Mouse (Mus musculus): ENCODE measurements around the gene Mettl5. TPM values are rescaled to one million over a fixed set of nuclear protein-coding genes. Genes with fewer than 3 reads are reported as not detected.
A peak's percentile ranks its signal among the peaks of the same experiment; 100 is the strongest.

The Mettl5 gene
- polyA plus RNA-seq, 1 experiment from 2014 or later, result 31.8 TPM

GRCm38 (mm10) chr2:69849215-69849614, 36.2 kb downstream of the Mettl5 start:
- H3K4me1 ChIP-seq (replicated peaks), result no peaks in the 10 kb centered on the region
- H3K4me2 ChIP-seq, result no peak overlapping the region
- no peak overlapping the region for H3K9ac ChIP-seq
- WGBS, result 64% methylated on average over 6 of the region's 6 CpGs
- H3K36me3 ChIP-seq, result no peaks in the 10 kb centered on the region
- no peak overlapping the region for H3K4me3 ChIP-seq
- H3K27me3 ChIP-seq, result no peaks in the 10 kb centered on the region
- no peaks in the 10 kb centered on the region for H3K9me3 ChIP-seq
- no peak for ATAC-seq (ENCODE audit: low FRiP score, low read depth)
- H3K27ac ChIP-seq (replicated peaks), result no peak overlapping the region

DNA sequence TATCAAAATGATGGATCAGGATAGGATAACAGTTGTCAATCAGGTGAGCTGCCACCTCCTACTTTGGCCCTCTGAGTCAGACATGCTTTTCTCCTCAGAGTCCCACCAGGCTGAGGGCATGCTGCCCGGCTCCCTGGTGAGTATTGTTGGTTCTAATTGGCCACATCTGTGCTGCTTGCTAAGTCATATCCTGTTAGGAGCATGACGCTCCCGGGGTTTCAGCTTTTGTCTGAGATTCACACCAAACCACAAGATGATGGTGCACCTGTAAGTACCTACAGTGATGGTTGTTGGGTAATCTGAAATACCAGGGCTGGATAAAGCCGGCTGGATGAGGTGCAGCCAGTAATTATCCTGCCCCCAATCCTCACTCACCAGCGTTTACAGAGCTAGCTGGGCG, 45.2 kb downstream of the Mettl5 start:
- Histone ChIP-seq H3K4me3 (no peak overlapping the region), H3K4me2 (no peak overlapping the region), H3K27me3 (no peaks in the 10 kb centered on the region), H3K36me3 (peaks cover 20% of the 10 kb centered on the region), H3K4me1 (replicated peaks) (no peaks in the 10 kb centered on the region), H3K9me3 (no peaks in the 10 kb centered on the region), H3K9ac (no peak overlapping the region), H3K27ac (replicated peaks) (no peak overlapping the region)
- WGBS, result 39% methylated on average over 6 of the region's 6 CpGs
- no peak for ATAC-seq (ENCODE audit: low FRiP score, low read depth)

GRCm38 (mm10) chr2:69838707-69839106, 46.7 kb downstream of the Mettl5 start:
- no peaks in the 10 kb centered on the region for H3K4me1 ChIP-seq (replicated peaks)
- H3K27me3 ChIP-seq, result no peaks in the 10 kb centered on the region
- ATAC-seq (ENCODE audit: low FRiP score, low read depth), result no peak
- H3K27ac ChIP-seq (replicated peaks), result no peak overlapping the region
- no peaks in the 10 kb centered on the region for H3K9me3 ChIP-seq
- no peak overlapping the region for H3K4me3 ChIP-seq
- no peak overlapping the region for H3K4me2 ChIP-seq
- H3K36me3 ChIP-seq, result peaks cover 31% of the 10 kb centered on the region
- no peak overlapping the region for H3K9ac ChIP-seq

DNA sequence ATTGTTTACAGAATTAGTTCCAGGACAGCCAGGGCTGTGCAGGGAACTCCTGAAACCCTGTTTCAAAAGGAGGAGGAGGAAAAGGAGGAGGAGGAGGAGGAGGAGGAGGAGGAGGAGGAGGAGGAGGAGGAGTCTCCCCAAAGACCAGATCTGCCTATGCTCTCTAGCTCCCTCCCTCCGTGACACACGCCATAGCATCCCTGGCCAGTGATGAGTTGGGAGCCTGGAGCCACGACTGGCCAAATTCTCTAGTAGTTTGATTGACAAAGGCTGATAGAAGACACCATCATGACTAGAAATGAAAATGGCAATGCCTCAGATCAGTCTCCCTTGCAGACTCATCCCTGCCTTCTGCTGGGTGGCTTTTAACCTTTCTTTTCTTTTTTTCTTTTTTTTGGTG, 47.4 kb downstream of the Mettl5 start:
- no peak overlapping the region for H3K4me2 ChIP-seq
- no peak overlapping the region for H3K27ac ChIP-seq (replicated peaks)
- no peak for ATAC-seq (ENCODE audit: low FRiP score, low read depth)
- H3K4me3 ChIP-seq, result no peak overlapping the region
- H3K4me1 ChIP-seq (replicated peaks), result no peaks in the 10 kb centered on the region
- no peaks in the 10 kb centered on the region for H3K9me3 ChIP-seq
- WGBS, result 39% methylated on average over 3 of the region's 3 CpGs
- no peak overlapping the region for H3K9ac ChIP-seq
- H3K36me3 ChIP-seq, result peaks cover 38% of the 10 kb centered on the region
- no peaks in the 10 kb centered on the region for H3K27me3 ChIP-seq

DNA sequence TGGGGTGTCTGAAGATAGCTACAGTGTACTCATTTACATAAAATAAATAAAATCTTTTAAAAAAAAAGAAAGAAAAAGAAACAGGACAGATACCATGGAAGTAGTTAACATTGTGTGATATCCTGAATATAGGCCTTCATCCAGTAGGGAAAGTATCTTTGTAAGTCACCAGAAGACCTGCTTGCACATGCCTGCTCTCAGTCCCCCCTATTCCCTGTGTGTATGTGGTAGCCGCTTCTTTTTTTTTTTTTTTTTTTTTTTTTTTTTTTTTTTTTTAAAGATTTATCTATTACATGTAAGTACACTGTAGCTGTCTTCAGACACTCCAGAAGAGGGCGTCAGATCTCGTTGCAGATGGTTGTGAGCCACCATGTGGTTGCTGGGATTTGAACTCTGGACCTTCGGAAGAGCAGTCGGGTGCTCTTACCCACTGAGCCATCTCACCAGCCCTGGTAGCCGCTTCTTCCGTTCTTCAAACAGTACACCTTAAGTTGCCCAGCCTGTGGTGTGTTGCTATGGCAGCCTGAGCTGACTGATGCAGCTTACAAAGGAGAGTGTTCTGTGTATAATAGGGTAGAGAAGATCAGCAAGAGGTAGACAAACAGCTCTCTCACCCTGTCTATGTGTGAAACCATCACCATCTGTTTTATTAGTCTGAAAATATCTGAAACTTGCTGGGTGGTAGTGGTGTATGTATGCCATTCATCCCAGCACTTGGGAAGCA, 48.0 kb downstream of the Mettl5 start:
- no peak overlapping the region for H3K4me2 ChIP-seq
- no peaks in the 10 kb centered on the region for H3K27me3 ChIP-seq
- no peak for ATAC-seq (ENCODE audit: low FRiP score, low read depth)
- no peak overlapping the region for H3K9ac ChIP-seq
- peaks cover 41% of the 10 kb centered on the region for H3K36me3 ChIP-seq
- no peaks in the 10 kb centered on the region for H3K9me3 ChIP-seq
- no peaks in the 10 kb centered on the region for H3K4me1 ChIP-seq (replicated peaks)
- H3K27ac ChIP-seq (replicated peaks), result no peak overlapping the region
- WGBS, result 77% methylated on average over 7 of the region's 7 CpGs
- no peak overlapping the region for H3K4me3 ChIP-seq

GRCm38 (mm10) chr2:69830116-69830515, 55.3 kb downstream of the Mettl5 start:
- Histone ChIP-seq H3K4me3 (no peak overlapping the region), H3K9me3 (no peaks in the 10 kb centered on the region), H3K4me1 (replicated peaks) (peaks cover 22% of the 10 kb centered on the region), H3K36me3 (peaks cover 55% of the 10 kb centered on the region), H3K27me3 (no peaks in the 10 kb centered on the region), H3K4me2 (no peak overlapping the region), H3K27ac (replicated peaks) (no peak overlapping the region), H3K9ac (no peak overlapping the region)
- 92% methylated on average over 8 of the region's 8 CpGs for WGBS
- ATAC-seq (ENCODE audit: low FRiP score, low read depth), result no peak

- Histone ChIP-seq H3K27me3 (no peaks in the 10 kb centered on the region), H3K4me1 (replicated peaks) (peaks cover 27% of the 10 kb centered on the region), H3K27ac (replicated peaks) (no peak overlapping the region), H3K4me2 (no peak overlapping the region), H3K4me3 (no peak overlapping the region), H3K36me3 (peaks cover 52% of the 10 kb centered on the region), H3K9me3 (no peaks in the 10 kb centered on the region), H3K9ac (no peak overlapping the region)
- WGBS, result 87% methylated on average over 2 of the region's 2 CpGs
- no peak for ATAC-seq (ENCODE audit: low FRiP score, low read depth)
Observed at GRCm38 (mm10) chr2:69829680-69830079, 55.7 kb downstream of the Mettl5 start.

DNA sequence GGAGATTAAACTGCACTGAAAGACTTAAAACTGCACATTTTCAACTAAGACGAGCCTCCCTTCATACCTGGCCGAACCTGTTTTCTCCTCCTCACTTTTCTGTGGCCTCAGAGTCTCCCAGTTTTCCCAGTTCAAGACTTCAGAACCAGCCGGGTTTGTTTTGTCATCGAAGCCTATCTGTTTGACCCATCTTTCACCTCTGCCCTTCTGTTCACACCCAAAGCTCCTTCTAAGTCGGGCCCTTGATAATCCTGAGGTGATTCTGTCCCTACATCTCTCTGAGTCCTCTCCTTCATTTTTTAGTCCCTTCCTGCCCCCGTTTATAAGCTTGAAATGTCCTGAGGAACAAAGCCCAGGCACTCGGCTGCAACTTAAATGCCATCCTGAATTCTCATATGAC, 57.4 kb downstream of the Mettl5 start:
- Histone ChIP-seq H3K4me1 (replicated peaks) (peaks cover 38% of the 10 kb centered on the region), H3K9ac (no peak overlapping the region), H3K9me3 (no peaks in the 10 kb centered on the region), H3K27me3 (no peaks in the 10 kb centered on the region), H3K4me2 (no peak overlapping the region), H3K4me3 (no peak overlapping the region), H3K36me3 (peaks cover 37% of the 10 kb centered on the region), H3K27ac (replicated peaks) (no peak overlapping the region)
- 56% methylated on average over 7 of the region's 7 CpGs for WGBS
- no peak for ATAC-seq (ENCODE audit: low FRiP score, low read depth)

- no peaks in the 10 kb centered on the region for H3K27me3 ChIP-seq
- H3K4me3 ChIP-seq, result no peak overlapping the region
- H3K9me3 ChIP-seq, result no peaks in the 10 kb centered on the region
- no peak for ATAC-seq (ENCODE audit: low FRiP score, low read depth)
- 45% methylated on average over 2 of the region's 2 CpGs for WGBS
- peak overlapping the region; percentile 64 for H3K27ac ChIP-seq (replicated peaks)
- no peak overlapping the region for H3K9ac ChIP-seq
- peaks cover 29% of the 10 kb centered on the region for H3K36me3 ChIP-seq
- H3K4me1 ChIP-seq (replicated peaks), result peaks cover 47% of the 10 kb centered on the region
- H3K4me2 ChIP-seq, result peak overlapping the region; percentile 13
Observed at GRCm38 (mm10) chr2:69826380-69826779, 59.0 kb downstream of the Mettl5 start.

DNA sequence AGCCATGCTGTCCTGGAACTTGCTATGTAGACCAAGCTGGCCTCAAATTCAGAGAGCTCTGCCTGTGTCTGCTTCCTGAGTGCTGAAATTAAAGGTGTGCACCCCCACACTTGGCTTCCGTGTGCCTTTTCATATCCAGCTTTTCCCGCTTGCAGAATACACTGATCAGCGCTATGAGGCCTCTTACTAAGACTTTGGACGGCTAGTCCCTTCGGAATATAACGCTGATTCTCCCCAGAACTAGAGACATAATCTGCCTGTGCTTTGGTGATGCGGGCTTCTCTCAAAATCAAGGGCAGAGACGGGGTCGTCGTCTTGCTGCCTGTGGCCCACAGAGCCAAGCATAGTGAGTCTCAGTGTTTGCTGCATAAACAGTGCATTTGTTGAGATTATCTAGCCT, 59.5 kb downstream of the Mettl5 start:
- Histone ChIP-seq H3K27me3 (no peaks in the 10 kb centered on the region), H3K4me2 (0 out of 2 replicates have a peak overlapping the region, but pooled peaks have one; percentile 13), H3K36me3 (peaks cover 25% of the 10 kb centered on the region), H3K9me3 (no peaks in the 10 kb centered on the region), H3K9ac (no peak overlapping the region), H3K4me3 (no peak overlapping the region), H3K4me1 (replicated peaks) (peaks cover 47% of the 10 kb centered on the region), H3K27ac (replicated peaks) (peak overlapping the region; percentile 64)
- WGBS, result 78% methylated on average over 10 of the region's 10 CpGs
- no peak for ATAC-seq (ENCODE audit: low FRiP score, low read depth)

DNA sequence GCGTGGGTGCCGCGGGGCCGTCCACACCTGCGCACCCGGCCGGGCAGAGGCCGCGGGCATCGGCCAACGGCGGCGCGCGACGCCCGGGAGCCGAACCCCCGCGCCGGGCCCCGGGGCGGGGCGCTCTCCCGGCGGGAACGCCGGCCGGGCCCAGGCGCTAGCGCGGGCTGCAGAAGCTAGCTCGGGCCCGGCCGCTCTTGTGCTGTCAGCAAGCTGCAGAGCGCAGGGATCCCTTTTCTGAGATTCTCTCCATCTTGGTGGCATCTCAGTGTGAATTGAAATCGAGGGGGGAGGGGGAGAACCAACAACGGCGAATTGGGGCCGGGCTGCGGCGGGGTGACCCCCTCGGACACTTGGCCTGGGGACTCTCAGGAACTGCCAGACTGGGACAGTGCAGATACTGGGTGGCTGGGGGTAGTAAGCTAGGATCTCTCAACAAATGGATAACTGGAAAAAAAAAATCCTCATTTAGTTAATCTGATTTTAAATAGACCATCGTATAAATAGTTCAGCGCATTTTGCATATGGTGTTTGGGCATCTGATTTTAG, 62.2 kb downstream of the Mettl5 start:
- peak overlapping the region; percentile 83 for H3K4me2 ChIP-seq
- WGBS, result 3% methylated on average over 19 of the region's 45 CpGs

DNA sequence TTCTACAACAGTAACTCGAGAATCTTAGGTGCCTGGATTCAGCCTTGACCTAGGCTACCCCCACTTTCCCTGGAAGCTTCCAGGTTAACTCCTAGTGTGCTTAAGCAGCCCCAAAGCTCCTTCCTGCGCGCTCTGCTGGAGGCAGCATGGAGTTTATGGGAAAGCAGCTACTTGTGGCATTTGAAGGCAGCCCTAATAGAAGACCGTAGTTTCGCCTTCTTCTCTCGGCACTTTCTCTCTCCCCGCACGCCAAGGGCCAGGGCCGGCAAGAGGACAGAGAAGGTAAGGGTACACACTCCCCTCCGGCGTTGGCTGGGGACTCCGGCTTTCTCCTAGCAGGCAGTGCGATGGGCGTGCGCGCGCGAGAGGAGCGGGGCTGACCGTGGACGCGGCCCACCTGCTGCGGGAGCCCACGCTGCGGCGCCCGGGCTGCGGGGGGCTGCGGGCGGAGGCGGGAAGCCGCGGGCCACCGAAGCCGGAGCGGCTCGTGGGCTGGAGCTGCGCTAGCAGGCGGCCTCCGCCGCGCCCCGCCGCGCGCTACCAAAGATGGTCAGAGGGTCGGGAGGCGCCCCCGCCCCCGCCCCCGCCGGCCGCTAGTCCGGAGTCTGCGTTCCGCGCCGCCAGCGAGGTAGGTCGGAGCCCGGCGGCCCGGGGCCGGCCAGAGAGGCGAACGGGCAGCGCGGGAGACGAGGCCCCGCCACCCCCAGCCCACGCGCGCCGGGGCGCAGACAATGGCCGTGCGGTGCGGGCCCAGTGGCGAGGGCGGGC, 62.9 kb downstream of the Mettl5 start:
- Histone ChIP-seq H3K4me1 (replicated peaks) (peaks cover 41% of the 10 kb centered on the region), H3K9me3 (no peaks in the 10 kb centered on the region), H3K4me2 (peak overlapping the region; percentile 83), H3K9ac (peak overlapping the region; percentile 87), H3K27me3 (no peaks in the 10 kb centered on the region), H3K36me3 (0 out of 2 replicates have a peak, but pooled peaks cover 6% of the 10 kb centered on the region), H3K4me3 (peak overlapping the region; percentile 81), H3K27ac (replicated peaks) (peak overlapping the region; percentile 98)
- peak; percentile 81 for ATAC-seq (ENCODE audit: low FRiP score, low read depth)
- under 1% methylated on average over 76 of the region's 80 CpGs for WGBS

More for the DNA sequence above, 62.2 kb downstream of the Mettl5 start:
- Histone ChIP-seq H3K9ac (peak overlapping the region; percentile 87), H3K4me3 (peak overlapping the region; percentile 81), H3K27me3 (no peaks in the 10 kb centered on the region), H3K4me1 (replicated peaks) (peaks cover 45% of the 10 kb centered on the region), H3K27ac (replicated peaks) (peak overlapping the region; percentile 98), H3K36me3 (0 out of 2 replicates have a peak, but pooled peaks cover 6% of the 10 kb centered on the region), H3K9me3 (no peaks in the 10 kb centered on the region)
- peak; percentile 83 for ATAC-seq (ENCODE audit: low FRiP score, low read depth)
